Mouse (Mus musculus) embryonic facial prominence, embryonic 10.5 days (tissue): Measurements from ENCODE around the gene Ttc21a. TPM values are rescaled to one million over a fixed set of nuclear protein-coding genes. Genes with fewer than 3 reads are reported as not detected.

ENCODE experiments used
- DNase-seq: peaks from one replicate; pipeline ENCODE4 v3.0.0-alpha.2; 2017; ENCODE audit warnings: low spot score
- H3K27ac ChIP-seq: fragments of 300-500 bp; sonication (generic); replicated peaks from 2 replicates; pipeline ENCODE4 v1.5.1; 2016; ENCODE audit warnings: mild to moderate bottlenecking
- H3K27me3 ChIP-seq: fragments of 300-500 bp; sonication (generic); replicated peaks from 2 replicates; pipeline ENCODE4 v1.6.1; 2016; ENCODE audit warnings: low read depth, mild to moderate bottlenecking; ENCODE audit not compliant: poor library complexity, severe bottlenecking
- H3K36me3 ChIP-seq: fragments of 300-500 bp; sonication (generic); replicated peaks from 2 replicates; pipeline ENCODE4 v1.6.1; 2016; ENCODE audit warnings: mild to moderate bottlenecking, moderate library complexity
- H3K4me1 ChIP-seq: fragments of 300-500 bp; sonication (generic); 2 replicates; pipeline ENCODE4 v1.6.1; 2016
- H3K4me3 ChIP-seq: fragments of 300-500 bp; sonication (generic); 2 replicates; pipeline ENCODE4 v1.5.1; 2016; ENCODE audit warnings: mild to moderate bottlenecking, moderate library complexity
- H3K9me3 ChIP-seq: fragments of 300-500 bp; sonication (generic); 2 replicates; pipeline ENCODE4 v1.6.1; 2016; ENCODE audit warnings: mild to moderate bottlenecking
- WGBS: fragments of 180-500 bp; shearing (Covaris S2); methylation state at CpG from one replicate; pipeline ENCODE4 v1.1.7; 2016; 5-methylcytosine and 5-hydroxymethylcytosine counted together
- polyA plus RNA-seq: library from polyadenylated mRNA; unstranded; fragments of >200 nt; fragmentation: Nextera tagmentation; extraction: Ambion mirVana; gene quantifications from 2 replicates; pipeline ENCODE4 v1.2.1, GENCODE M21; 2016

Ttc21a gene
- polyA plus RNA-seq, 1 experiment from 2014 or later, result 0.47 TPM

DNA sequence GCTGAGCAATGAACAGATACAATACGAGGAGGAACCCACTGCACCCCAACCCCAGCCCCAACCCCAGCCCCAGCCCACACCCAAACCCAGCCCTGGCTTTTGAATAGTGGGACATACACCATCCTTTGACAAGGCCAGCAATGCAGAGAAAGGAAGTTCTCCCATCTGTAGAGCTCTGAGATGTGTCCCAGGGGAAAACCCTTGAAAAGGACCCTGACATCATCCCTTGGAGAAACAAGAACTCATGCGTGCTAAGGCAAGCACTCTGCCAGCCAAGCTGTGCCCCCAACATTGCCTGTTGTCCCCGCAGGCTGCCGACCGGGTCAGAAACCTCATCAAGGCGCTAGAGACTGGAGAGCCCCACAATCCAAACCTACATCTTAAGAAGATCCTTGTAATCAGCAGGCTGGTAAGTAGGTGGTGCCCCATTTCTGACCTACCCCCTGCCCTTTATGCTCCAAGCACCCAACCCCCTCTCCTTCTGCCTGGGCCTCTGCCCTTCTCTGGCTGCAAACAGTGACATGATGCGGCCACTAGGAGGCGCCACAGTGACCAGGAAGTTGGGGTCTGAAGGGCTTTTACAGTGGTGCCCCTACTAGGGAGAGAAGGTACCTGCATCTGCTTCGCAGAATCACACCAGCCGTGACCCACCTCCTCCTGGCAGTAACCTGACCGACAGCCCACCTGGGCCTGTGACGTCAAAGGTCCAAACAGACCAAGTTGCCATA is 7.9 kb downstream of the Ttc21a start:
- Histone ChIP-seq H3K4me1 (peaks cover 20% of the 10 kb centered on the region), H3K27ac (no peak overlapping the region), H3K27me3 (no peaks in the 10 kb centered on the region), H3K9me3 (no peaks in the 10 kb centered on the region), H3K36me3 (no peaks in the 10 kb centered on the region), H3K4me3 (no peak overlapping the region)
- WGBS, result 76% methylated on average over 12 of the region's 12 CpGs
- DNase-seq, result peak; percentile 22

DNA sequence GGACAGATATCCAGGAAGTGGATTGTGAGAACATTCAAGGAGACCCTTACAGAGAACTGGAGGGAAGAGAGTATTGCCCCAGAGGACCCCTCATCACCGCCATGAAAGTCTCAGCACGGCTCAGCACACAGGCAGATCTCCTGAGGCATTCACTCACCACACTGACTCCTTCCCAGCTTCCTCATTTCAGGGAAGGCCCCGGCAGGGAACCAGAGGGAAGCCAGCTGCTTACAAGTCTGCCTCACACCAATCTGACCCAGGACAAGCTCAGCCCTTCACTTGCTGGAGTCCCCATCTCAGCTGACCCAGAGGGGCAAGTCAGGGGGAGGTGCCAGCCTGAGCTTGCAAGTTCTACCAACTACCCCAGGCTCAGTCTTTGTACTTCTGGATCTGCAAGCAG is 11.4 kb downstream of the Ttc21a start:
- WGBS, result 57% methylated on average over 3 of the region's 3 CpGs
- Histone ChIP-seq H3K27me3 (no peaks in the 10 kb centered on the region), H3K36me3 (no peaks in the 10 kb centered on the region), H3K9me3 (no peaks in the 10 kb centered on the region), H3K4me1 (peaks cover 10% of the 10 kb centered on the region), H3K27ac (no peak overlapping the region), H3K4me3 (no peak overlapping the region)
- DNase-seq, result no peak

DNA sequence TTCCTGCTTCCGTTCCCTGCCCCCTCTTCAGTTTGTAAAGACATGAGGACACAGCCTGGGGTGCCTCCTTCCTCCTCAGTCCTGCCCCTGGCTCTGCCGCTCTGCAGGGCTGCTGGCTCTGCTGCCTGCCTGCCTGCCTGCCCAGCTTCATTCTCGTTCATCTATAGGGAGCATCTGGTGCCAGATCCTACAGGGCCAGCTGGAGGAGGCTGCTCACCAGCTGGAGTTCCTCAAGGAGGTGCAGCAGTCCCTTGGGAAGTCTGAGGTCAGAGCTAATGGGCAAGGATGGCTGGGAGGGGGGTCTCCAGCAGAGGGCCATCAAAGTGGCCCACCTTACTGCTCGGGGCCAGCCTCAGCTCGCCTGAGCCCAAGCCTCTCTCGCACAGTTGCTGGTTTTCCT is 13.0 kb downstream of the Ttc21a start:
- peaks cover 9% of the 10 kb centered on the region for H3K4me1 ChIP-seq
- H3K4me3 ChIP-seq, result no peak overlapping the region
- H3K27me3 ChIP-seq, result no peaks in the 10 kb centered on the region
- WGBS, result 43% methylated on average over 6 of the region's 6 CpGs
- H3K27ac ChIP-seq, result peak overlapping the region; percentile 61; the same call in 1 of the 2 replicates
- H3K36me3 ChIP-seq, result no peaks in the 10 kb centered on the region
- no peaks in the 10 kb centered on the region for H3K9me3 ChIP-seq
- peak; percentile 24 for DNase-seq

DNA sequence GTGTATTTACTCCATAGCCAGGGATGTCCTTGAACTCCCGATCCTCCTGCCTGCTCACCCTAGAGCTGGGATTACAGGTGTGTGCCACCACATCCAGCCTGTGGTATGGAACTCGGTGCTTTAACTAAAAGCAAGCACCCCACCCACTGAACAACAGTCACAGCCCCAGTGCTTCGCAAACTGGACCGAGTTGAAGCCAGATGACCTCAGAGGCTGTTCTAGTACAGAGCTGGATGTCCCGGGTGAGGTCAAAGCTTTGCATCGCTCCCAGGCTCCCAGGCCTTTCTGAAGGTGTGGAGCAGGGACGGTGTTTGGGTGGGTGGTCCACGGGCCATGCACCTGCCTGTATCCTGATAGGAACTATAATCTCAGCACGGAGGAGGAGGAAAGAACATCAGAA is 14.0 kb downstream of the Ttc21a start:
- no peaks in the 10 kb centered on the region for H3K27me3 ChIP-seq
- no peaks in the 10 kb centered on the region for H3K9me3 ChIP-seq
- H3K4me1 ChIP-seq, result peaks cover 9% of the 10 kb centered on the region
- H3K36me3 ChIP-seq, result no peaks in the 10 kb centered on the region
- no peak overlapping the region for H3K4me3 ChIP-seq
- 82% methylated on average over 9 of the region's 9 CpGs for WGBS
- no peak overlapping the region for H3K27ac ChIP-seq
- DNase-seq, result no peak

DNA sequence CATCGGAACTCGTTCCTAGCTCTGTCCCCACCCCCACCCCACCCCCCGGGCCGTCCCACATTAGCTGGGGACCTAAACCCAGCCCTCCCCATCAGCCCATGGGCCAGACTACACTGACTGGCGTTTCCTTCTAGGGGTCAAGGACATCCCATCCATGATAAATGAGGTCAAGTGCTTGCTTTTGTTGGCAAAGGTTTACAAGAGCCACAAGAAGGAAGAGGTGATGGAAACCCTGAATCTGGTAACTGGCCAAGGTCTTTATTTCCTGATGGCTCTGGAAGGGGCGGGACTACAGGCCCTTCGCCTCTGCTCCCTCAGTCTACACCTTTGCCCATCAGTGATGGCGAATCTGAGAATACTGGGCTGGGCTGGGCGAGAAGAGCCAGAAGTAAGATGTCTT is 21.4 kb downstream of the Ttc21a start:
- Histone ChIP-seq H3K36me3 (no peaks in the 10 kb centered on the region), H3K4me1 (peaks cover 13% of the 10 kb centered on the region), H3K9me3 (no peaks in the 10 kb centered on the region), H3K4me3 (no peak overlapping the region), H3K27ac (no peak overlapping the region), H3K27me3 (peaks cover 26% of the 10 kb centered on the region)
- no peak for DNase-seq
- WGBS, result 77% methylated on average over 9 of the region's 9 CpGs

DNA sequence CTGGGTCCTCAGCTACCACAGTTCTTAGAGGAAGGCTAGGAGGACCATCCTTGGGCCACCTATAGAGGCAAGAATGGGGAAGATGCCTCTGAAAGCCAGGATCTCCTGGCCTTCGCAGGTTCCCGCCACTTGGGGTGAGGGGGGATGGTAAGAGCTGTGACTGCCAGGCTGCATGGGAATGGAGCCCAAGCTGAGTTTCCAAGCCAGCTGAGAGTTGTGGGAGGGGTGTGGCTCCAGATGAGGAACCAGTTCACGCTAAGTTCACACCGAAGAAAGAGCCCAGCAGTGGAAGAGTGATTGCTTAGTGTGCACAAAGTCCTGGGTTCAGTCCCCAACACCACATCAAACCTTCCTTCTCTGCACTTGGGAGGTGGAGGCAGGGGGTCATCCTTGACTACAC is 24.8 kb downstream of the Ttc21a start:
- H3K36me3 ChIP-seq, result no peaks in the 10 kb centered on the region
- peaks cover 13% of the 10 kb centered on the region for H3K4me1 ChIP-seq
- no peak for DNase-seq
- 80% methylated on average over 4 of the region's 4 CpGs for WGBS
- no peak overlapping the region for H3K4me3 ChIP-seq
- H3K9me3 ChIP-seq, result no peaks in the 10 kb centered on the region
- peaks cover 26% of the 10 kb centered on the region for H3K27me3 ChIP-seq
- H3K27ac ChIP-seq, result no peak overlapping the region

DNA sequence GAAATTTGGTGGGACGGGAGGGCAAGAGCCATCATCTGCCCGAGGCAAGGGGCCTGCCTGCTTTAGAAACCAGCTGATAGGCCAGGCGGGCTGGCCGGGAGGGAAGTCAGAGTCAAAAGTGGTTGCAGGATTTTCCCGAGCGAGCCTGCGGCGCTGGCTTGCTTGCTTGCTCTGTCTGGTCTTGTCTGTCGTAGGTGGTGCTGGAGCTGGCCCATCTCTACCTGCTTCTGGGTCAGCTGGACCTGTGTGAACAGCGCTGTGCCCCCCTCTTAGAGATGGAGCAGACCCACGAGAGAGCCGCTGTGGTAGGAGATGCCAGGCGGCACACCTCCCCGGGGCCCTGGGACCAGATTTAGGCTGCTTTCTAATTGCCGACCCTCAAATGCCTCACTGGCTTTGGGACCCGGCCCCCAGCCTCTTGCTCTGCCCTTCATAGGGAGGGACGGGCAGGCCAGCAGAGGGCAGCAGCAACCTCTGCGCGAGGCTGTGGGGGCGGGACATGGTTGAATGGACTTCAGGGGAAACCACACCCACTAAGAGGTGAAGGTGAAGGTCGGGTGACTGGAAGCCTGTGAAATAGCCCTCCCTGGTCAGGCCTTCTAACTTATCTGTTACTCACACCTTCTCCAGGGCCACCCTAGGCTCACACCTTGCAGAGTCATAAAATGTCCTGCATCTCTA is 25.7 kb downstream of the Ttc21a start:
- 9% methylated on average over 21 of the region's 21 CpGs for WGBS
- Histone ChIP-seq H3K27me3 (peaks cover 26% of the 10 kb centered on the region), H3K4me3 (peak overlapping the region; percentile 43), H3K9me3 (no peaks in the 10 kb centered on the region), H3K36me3 (no peaks in the 10 kb centered on the region), H3K4me1 (peaks cover 13% of the 10 kb centered on the region), H3K27ac (peak overlapping the region; percentile 60; the same call in 1 of the 2 replicates)
- peak; percentile 89 for DNase-seq

DNA sequence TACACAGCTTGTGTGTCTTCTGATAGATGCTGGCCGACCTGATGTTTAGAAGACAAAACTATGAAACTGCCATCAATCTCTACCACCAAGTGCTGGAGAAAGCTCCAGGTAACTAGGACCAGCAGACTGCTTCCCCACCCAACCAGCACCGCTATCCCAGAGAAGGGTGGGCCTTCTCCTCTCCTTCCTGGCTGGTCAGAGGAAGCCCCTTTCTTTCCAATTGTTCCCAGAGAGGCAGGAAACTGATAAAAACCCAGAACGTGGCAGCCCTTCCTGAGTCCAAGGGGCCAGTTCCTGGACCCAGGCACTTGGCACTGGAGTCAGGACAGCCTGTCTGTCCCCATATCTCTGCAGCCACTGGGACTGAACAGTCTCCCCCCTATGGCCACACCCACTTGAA is 26.8 kb downstream of the Ttc21a start:
- peaks cover 13% of the 10 kb centered on the region for H3K4me1 ChIP-seq
- H3K36me3 ChIP-seq, result no peaks in the 10 kb centered on the region
- no peak for DNase-seq
- no peaks in the 10 kb centered on the region for H3K9me3 ChIP-seq
- no peak overlapping the region for H3K4me3 ChIP-seq
- H3K27ac ChIP-seq, result no peak overlapping the region
- peaks cover 26% of the 10 kb centered on the region for H3K27me3 ChIP-seq
- WGBS, result 73% methylated on average over 3 of the region's 3 CpGs

DNA sequence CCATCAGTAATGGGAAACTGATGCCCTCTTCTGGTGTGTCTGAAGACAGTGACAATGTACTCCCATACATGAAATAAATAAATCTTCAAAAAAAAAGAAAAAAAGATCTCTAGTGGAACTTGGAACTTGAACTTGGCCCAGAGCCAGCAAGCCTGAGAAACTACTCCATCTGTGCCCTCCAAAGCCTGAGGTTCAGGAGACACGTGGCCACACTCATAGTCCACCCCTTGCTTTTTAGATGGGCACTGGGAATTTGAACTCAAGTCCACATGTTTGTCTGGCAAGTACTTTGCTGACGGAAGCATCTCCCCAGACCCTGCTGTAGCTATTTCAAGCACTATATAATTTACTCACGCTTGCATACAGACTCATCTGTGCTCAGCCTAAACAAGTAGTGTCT is 27.8 kb downstream of the Ttc21a start:
- 83% methylated on average over 3 of the region's 3 CpGs for WGBS
- Histone ChIP-seq H3K27me3 (peaks cover 26% of the 10 kb centered on the region), H3K9me3 (no peaks in the 10 kb centered on the region)

DNA sequence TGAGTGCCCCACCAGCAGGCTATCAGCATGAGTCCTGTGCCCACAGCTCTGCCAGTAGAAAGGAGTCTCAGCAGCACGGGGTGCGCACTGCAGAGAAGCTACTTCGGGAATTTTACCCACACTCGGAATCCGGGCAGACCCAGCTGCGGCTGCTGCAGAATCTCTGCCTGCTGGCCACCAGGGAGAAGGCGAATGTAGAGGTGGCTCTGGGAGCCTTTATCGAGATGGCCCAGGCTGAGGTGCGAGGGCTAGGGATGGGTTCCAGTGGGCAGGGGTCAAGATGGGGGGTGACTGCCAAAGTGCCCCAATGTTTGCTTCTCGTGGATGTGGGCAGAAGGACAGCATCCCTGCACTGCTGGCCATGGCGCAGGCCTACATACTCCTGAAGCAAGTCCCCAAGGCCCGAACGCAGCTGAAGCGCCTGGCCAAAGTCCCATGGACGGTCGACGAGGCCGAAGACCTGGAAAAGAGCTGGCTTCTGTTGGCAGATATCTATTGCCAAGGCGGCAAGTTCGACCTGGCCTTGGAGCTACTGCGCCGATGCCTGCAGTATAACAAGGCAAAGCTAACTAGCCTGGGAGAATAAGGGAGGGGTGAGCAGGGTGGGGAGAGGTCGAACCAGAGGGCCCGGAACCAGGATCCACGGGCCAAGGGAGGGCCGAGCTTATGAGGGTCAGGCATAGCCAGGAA is 29.0 kb downstream of the Ttc21a start:
- Histone ChIP-seq H3K9me3 (no peaks in the 10 kb centered on the region), H3K27me3 (peaks cover 20% of the 10 kb centered on the region), H3K36me3 (peaks cover 2% of the 10 kb centered on the region; the same call in 1 of the 2 replicates), H3K4me3 (no peak overlapping the region), H3K27ac (no peak overlapping the region; the same call in 1 of the 2 replicates), H3K4me1 (peaks cover 28% of the 10 kb centered on the region)
- WGBS, result 87% methylated on average over 26 of the region's 26 CpGs
- no peak for DNase-seq

More for the DNA sequence above, 27.8 kb downstream of the Ttc21a start:
- no peak for DNase-seq
- Histone ChIP-seq H3K27ac (no peak overlapping the region), H3K4me1 (peaks cover 16% of the 10 kb centered on the region), H3K36me3 (no peaks in the 10 kb centered on the region), H3K4me3 (no peak overlapping the region)

DNA sequence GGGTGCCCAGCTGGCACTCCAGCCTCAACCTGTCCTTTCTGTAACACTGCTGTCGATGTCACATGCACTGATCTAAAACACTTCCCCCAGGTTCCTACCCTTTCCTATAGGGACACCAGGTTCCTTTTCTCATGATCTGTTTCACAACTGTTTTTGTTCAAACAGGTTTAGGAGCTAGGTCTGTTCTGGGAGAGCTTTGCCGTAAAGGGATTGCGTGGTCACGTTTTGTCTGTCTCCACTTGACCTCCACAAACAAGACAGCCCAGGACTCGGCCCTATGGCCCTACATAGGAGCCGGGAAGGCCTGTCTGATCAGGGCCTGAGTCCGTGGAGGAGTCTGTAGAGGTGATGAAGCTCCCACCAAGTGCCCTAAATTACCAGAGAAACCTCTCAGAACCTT is 32.4 kb downstream of the Ttc21a start:
- Histone ChIP-seq H3K36me3 (peaks cover 36% of the 10 kb centered on the region), H3K4me3 (no peak overlapping the region), H3K4me1 (peaks cover 18% of the 10 kb centered on the region), H3K27me3 (no peaks in the 10 kb centered on the region), H3K27ac (no peak overlapping the region), H3K9me3 (no peaks in the 10 kb centered on the region)
- DNase-seq, result no peak
- 85% methylated on average over 7 of the region's 7 CpGs for WGBS

DNA sequence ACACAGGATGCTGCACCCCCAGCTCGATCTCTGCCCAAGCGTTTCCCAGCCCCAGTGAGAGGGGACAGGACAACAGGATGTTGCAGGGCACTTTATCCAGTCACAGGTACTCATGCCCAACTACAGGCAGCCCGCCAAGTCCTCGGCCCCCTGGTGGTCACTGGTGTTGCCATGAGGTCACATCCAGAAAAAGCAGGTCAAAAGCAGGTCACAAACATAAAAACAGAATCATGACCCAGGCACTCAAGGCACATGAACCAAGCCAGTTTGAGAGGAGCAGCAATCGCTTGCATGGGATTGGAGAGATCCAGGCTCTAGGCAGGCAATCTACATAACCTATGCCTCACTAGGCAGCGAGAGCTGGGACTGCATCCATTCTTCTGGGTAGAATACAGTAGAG is 32.8 kb downstream of the Ttc21a start:
- no peak overlapping the region; the same call in 1 of the 2 replicates for H3K27ac ChIP-seq
- peak; percentile 65 for DNase-seq

More for the DNA sequence above, 32.8 kb downstream of the Ttc21a start:
- Histone ChIP-seq H3K4me1 (peaks cover 18% of the 10 kb centered on the region), H3K36me3 (peaks cover 40% of the 10 kb centered on the region), H3K9me3 (no peaks in the 10 kb centered on the region), H3K27me3 (no peaks in the 10 kb centered on the region), H3K4me3 (no peak overlapping the region)
- 48% methylated on average over 6 of the region's 6 CpGs for WGBS
